Comparison of ENCODE assay signal across 23 mouse cellular contexts in genomic region chr16:8446256-8446655, GRCm38 (mm10). TPM values are rescaled to one million over a fixed set of nuclear protein-coding genes. Genes with fewer than 3 reads are reported as not detected.
"Had no signal": no experiment of that assay in that cellular context is flagged by ENCODE, and none has a peak within 500 bp of the region (broad histone marks: within the 10 kb centered on the region; RNA-seq: fewer than 3 reads in every experiment).

No protein-coding gene starts in this region.

- H3K4me3 ChIP-seq: layer of hippocampus, adult 2 months; limb, embryonic 12.5 days; limb, embryonic 15.5 days; liver, embryonic 13.5 days had no signal

- H3K36me3 ChIP-seq: limb, embryonic 12.5 days; limb, embryonic 15.5 days; liver, embryonic 13.5 days had no signal

- H3K4me1 ChIP-seq: liver, embryonic 13.5 days had no signal

- H3K27me3 ChIP-seq: limb, embryonic 12.5 days; limb, embryonic 15.5 days; liver, embryonic 13.5 days had no signal

- DNase-seq: kidney, adult 2 months; kidney, postnatal 25 days; layer of hippocampus, adult 9-11 months; liver, embryonic 13.5 days; lung, adult 2 months; lung, postnatal 14 days; lung, postnatal 4 days; midbrain, embryonic 14.5 days; thymus, postnatal 25 days had no signal

- H3K27ac ChIP-seq: kidney, postnatal 0 days; layer of hippocampus, adult 2 months; limb, embryonic 12.5 days; limb, embryonic 15.5 days; liver, embryonic 13.5 days had no signal

- H3K9me3 ChIP-seq: limb, embryonic 12.5 days; limb, embryonic 15.5 days; liver, embryonic 13.5 days had no signal

RNA-seq across cellular contexts. Expression of gene Tmem114, which starts 21.3 kb away (rescaled TPM):
- total RNA-seq: megakaryocyte-erythroid progenitor cell, adult 5-6 weeks had no signal
- polyA plus RNA-seq: kidney, adult 2 months; kidney, embryonic 14.5 days; kidney, postnatal 0 days; large intestine, adult 2 months; limb, embryonic 12.5 days; limb, embryonic 15.5 days; liver, embryonic 13.5 days; liver, embryonic 16.5 days; lung, adult 2 months; lung, embryonic 16.5 days; midbrain, embryonic 11.5 days; midbrain, embryonic 14.5 days; neural tube, embryonic 11.5 days; small intestine, adult 2 months; spleen, adult 2 months; stomach, embryonic 16.5 days had no signal
